Mouse (Mus musculus): Measurements from ENCODE around the gene Zfp628.

Gene Zfp628

DNA sequence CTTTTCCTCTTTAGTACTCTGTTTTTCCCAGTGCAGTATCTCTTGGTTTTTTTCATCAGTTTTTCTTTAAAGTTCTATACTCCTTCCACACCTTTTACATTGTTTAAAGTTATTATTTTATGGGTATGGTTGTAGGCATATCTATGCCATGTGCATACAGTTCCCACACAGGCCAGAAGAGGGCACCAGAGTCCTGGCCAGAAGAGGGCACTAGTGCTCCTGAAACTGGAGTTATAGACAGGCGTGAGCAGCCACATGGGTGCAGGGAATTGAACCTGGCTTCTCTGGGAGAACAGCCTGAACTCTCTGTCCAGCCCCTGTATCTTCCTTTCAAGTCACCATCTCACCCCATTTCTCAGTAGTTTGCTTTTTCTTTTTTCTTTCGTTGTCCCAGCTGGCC lies 23.4 kb downstream of the Zfp628 start:
- DNase-seq (ENCODE audit: extremely low read depth, low read depth): peak; percentile 55

DNA sequence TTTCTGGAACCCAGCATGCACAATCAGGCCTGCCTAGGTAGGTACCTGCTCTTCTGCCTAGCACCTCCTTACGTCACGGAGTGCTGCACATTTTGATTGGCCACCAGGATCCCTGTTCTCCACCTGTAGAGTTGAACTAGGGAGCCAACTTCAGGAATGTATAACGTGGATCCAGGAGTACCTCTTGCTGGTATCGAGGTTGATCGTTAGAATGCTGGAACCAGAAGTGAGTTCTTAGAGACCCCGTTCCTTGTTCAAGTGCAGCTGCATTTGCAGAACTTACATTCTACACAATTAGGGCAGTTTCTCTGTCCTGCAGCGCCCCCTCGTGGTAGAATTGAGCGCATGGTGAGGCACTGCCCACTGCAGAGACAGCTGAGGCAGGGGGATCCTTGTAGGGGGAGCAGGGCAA lies 25.1 kb downstream of the Zfp628 start:
- peak; percentile 53 for DNase-seq (ENCODE audit: extremely low read depth, low read depth)

DNA sequence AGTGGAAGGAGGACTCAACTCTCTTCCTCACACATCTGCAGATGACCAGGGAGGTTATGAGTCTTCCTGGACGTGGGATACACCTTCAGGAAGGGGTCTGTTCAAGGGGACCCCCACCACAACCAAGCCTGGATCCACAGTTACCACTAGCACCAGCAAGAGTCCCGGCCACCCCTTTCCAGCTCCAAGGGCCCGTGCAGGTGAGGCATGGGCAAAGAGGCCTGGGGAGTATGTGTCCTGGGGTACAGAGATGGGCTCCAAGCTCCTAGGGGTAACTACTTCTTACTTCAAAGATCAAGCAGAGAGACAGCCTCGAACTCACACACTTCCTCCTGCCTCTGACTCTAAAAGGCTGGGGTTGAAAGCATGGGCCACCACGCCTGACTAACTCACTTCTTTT lies 27.7 kb downstream of the Zfp628 start:
- DNase-seq (ENCODE audit: extremely low read depth, low read depth): no peak

DNA sequence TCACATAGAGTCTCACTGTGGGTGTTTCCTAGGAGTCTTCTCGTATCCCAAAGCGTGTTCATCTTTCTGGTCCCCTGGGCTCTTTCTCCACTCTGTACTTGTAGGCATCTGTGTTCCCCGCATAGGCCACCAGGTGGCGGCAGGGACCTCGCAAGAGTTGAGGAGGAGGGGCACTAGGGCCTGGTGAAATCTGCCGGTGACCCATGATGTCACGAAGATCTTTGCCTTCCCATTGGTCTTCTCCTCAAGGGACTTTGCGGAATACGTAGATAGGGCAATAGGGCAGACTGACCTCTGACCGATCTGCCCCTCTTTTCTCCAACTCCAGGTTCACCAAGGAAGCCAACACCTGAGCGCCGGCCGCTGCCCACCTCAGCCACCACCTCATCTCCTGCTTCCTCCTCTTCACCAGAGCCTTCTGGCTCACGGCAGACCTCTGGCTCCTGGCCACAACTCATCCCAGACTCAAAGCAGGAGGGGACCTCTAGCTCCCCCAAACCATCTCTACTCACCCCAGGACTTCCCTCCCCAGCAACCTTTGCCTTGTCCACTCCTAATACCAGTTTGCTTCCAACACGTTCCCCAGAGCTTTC lies 28.3 kb downstream of the Zfp628 start:
- peak; percentile 66 for DNase-seq (ENCODE audit: extremely low read depth, low read depth)

DNA sequence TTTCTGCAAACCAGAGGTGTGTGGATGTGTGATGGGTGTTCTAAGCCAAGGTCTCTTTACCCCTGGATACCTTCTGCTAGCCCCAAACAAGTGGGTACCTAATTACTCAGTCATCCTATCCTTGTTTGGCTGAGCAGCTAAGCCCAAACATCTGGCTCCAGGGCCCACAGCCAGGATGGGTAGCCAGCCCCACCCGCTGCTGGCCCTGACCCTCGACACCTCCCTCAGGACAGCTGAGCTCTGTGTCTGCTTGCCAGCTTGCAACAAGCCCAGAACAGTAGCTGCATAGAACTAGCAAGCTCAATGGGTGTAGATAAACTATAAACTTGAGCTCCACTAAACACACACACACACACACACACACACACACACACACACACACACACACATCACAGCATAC lies 32.8 kb downstream of the Zfp628 start:
- DNase-seq (ENCODE audit: extremely low read depth, low read depth): no peak

DNA sequence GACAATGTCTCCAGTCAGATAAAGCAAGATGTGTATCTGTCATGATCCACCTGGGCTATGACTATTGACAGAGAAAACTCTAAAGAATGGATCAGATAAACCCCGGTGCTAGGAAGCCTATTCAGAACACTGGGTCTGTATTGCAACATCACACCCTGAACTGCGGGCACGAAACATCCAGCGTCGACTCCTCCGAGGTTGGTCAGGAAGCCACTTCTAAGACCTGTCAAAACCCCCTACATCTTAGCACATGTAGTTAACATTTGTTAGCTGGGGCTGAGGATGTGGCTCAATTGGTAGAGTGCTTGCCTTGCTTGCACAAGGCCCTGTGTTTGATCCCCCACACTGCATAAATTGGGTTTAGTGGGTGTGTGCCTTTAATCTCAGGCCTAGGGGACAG lies 33.4 kb downstream of the Zfp628 start:
- DNase-seq (ENCODE audit: extremely low read depth, low read depth): no peak

DNA sequence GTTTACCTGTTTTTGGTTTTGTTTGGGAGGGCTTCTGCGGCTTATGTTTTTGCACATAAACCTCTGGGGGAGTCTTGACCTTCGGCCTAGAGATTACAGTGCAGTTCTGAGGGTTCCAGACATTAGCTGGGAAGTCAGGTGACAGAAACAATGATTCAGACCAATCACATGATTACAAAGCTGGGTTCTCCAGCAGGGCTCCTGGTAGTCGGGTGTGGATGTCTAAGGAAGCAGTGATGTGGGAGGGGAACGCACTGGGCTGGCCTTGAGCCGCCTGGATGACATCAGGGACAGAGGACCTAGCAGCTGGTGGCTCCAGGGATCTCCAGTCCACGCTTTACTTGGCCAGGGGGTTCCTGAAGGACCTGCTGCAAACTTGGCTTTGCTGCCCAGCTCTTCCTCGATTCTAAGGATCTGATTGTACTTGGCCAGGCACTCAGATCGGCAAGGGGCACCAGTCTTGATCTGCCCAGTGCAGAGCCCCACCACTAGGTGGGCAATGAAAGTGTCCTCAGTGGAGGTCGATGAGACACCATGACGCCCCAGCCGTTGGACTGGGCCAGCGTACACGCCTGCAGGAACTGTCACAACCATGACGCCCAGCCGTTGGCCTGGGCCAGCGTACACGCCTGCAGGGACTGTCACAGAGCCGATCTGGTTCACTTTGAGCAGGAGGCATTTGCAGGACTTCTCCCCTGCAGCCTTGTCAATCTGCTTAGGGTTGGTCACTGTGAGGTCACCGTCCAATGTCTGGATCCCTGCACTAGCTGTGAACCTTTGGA lies 35.7 kb downstream of the Zfp628 start:
- DNase-seq (ENCODE audit: extremely low read depth, low read depth): no peak

DNA sequence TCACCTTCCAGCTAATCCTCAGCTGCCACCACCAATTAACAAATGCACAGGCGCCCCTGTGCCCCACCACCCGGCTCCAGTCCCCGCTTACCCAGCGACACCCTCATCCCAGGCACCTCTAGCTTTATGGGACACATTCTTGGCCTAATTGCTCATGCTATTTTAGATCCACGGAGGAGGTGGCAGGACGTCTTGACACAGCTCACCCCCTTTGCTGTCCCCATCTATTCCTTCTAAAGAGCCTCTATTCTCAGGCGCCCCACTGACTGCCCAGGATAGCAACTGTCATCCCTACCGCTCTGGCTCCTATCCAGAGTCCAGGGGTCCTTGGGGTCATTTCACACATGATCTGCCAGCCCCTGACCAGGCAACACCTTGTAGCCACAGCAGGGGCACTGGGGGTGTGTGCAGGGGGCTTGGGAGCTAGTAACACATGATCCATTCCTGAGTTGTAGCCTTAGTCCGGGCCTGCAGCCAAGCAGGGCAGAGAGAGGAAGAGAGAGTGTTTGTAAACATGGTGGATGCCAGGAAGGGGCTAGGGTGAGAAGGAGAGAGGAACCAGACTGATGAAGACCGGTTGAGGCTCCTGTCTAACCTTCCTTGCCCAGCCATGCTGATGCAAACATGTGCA lies 38.9 kb downstream of the Zfp628 start:
- no peak for DNase-seq (ENCODE audit: extremely low read depth, low read depth)

DNA sequence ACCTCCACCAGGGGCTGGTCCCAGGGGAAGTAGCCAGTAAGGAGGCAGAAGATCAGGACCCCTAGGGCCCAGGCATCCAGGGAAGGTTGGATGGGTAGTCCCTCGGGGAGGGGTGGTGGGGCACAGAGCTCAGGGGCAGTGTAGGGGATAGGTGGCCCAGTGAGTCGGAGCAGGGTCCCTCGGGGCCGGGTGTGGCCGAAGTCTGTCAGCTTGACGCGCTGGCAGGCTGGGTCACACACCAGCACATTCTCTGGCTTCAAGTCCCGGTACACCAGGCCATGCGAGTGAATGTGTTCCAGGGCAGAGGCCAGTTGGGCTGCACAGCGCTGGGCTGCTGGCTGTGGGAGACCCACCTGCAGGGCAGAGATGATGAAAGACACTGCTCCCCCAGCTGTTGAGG lies 42.3 kb downstream of the Zfp628 start:
- no peak for DNase-seq (ENCODE audit: extremely low read depth, low read depth)

DNA sequence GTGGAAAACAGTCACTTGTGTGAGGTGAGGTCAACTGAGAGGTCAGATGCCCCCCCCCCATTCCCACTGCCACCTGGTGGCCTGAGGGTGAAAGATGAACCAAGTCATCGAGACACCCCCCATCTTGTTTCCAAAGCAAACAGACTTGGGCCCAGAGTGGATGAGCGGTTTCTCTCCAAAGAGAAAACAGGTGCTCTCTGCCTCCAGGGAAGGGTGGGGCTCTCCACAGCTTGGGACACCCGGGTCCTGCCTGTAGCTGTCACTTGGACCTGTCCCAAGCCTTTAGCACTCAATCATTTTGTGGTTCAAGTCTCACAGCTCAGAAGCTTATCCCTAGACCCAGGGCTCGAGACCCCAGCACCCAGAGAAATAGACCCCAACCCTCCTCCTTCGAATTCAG lies 48.5 kb downstream of the Zfp628 start:
- DNase-seq (ENCODE audit: extremely low read depth, low read depth): no peak

DNA sequence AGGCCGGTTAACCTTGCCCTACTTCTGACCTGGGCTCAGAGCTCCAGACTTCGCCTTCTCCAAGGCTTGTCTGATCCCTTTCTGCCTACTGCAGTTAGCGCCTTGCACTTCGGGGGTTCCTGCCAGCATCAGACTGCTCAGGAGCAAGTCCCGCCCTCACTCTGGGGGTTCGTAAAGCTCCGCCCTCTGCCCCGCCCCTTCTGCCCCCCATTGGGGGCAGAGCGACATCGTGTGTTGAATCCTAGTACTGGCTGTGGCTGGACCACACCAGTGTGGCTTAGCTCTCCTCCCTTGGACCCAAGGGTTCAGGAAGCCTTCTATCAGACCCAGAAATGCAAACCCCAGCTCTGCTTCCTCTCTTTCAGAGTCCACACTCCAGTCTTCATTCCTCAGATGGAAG lies 49.3 kb downstream of the Zfp628 start, which contains the start of gene Sbk2:
Sbk2 (minus strand) TSS at position 135 of the 400 bp plus-strand sequence.
- no peak for DNase-seq (ENCODE audit: extremely low read depth, low read depth)

DNA sequence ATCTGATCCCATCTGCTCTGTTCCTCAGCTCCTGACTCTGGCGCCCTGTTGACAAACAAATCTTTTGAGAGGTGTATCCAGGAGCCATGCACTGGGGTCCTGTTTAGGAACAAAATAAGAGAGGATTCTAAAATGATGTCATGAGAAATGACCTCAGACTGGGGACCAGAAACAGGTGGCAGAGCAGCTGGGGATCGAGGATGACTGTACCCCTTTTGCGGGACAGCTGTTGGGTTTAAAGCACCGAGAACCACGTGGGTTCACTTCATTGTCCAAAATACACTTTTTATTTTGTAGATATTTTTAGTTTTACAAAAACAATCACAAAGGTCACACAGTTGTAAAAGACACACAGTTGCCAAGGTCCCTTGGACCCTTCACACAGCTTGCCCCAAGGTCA lies 50.0 kb downstream of the Zfp628 start:
- no peak for DNase-seq (ENCODE audit: extremely low read depth, low read depth)

DNA sequence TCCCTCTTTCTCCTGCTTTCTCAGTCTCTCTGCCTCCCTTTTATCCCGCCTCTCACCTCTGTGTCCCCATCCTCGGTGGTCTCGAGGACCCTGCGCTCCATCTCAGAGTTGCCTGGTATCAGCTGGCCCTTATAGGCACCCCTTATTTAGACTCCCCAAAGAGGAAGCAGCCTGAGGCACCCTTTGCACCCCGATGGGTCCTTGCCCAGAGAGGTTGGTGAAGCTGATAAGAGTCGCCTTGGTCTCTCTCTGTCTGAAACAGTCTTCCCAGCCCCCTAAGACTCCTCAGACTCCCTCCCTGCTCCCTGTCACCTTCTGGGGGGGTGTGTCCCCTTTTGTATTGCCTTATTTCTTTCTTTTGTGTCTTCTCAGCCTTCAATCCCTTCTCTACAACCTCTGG lies 56.1 kb downstream of the Zfp628 start, which contains the start of gene Sbk3:
Sbk3 (minus strand) TSS at position 101 of the 400 bp plus-strand sequence.
- DNase-seq (ENCODE audit: extremely low read depth, low read depth): no peak
